Mouse (Mus musculus) MEL (cell line): Measurements from ENCODE around the gene Rin2.

ENCODE experiments used
- CHD2 ChIP-seq: IDR thresholded peaks from 2 replicates; pipeline ENCODE4 v1.6.1; 2011; ENCODE audit warnings: low read length, improper control_type of control experiment
- CTCF ChIP-seq, 3 experiments: IDR thresholded peaks in 2 of 3; conservative IDR thresholded peaks in 1 of 3; 2 replicates each; pipeline ENCODE4 v1.5.1; 2011 to 2012; ENCODE audit warnings: low read length in 3 of 3, low read depth in 2 of 3, mild to moderate bottlenecking in 2 of 3, improper control_type of control experiment in 1 of 3, inconsistent platforms in 1 of 3, mixed read lengths in 1 of 3, moderate library complexity in 1 of 3; ENCODE audit not compliant: control insufficient read depth in 1 of 3, insufficient read depth in 1 of 3, poor library complexity in 1 of 3, severe bottlenecking in 1 of 3
- EP300 ChIP-seq, 2 experiments: IDR thresholded peaks; 2 replicates each; pipeline ENCODE4 v1.6.1; 2011; ENCODE audit warnings: improper control_type of control experiment in 2 of 2, low read length in 2 of 2, low read depth in 1 of 2, mild to moderate bottlenecking in 1 of 2
- GATA1 ChIP-seq: IDR thresholded peaks from 2 replicates; pipeline ENCODE4 v1.6.1; 2011; ENCODE audit warnings: low read depth, low read length, improper control_type of control experiment
- HCFC1 ChIP-seq: IDR thresholded peaks from 2 replicates; pipeline ENCODE4 v1.6.1; 2012; ENCODE audit warnings: low read depth, mild to moderate bottlenecking, inconsistent platforms, low read length, improper control_type of control experiment, moderate library complexity
- MAFK ChIP-seq: IDR thresholded peaks from 2 replicates; pipeline ENCODE4 v1.6.1; 2011; ENCODE audit warnings: low read depth, mild to moderate bottlenecking, low read length, improper control_type of control experiment, borderline replicate concordance
- MAX ChIP-seq: IDR thresholded peaks from 2 replicates; pipeline ENCODE4 v1.6.1; 2011; ENCODE audit warnings: low read length, improper control_type of control experiment
- MYB ChIP-seq: IDR thresholded peaks from 2 replicates; pipeline ENCODE4 v1.6.1; 2011; ENCODE audit warnings: mild to moderate bottlenecking, low read depth, low read length, improper control_type of control experiment
- POLR2A ChIP-seq, 2 experiments: IDR thresholded peaks; 2 replicates each; pipeline ENCODE4 v1.6.1; 2011 to 2012; ENCODE audit warnings: low read length in 2 of 2, mild to moderate bottlenecking in 2 of 2, control low read depth in 1 of 2, improper control_type of control experiment in 1 of 2, low read depth in 1 of 2, moderate library complexity in 1 of 2; ENCODE audit not compliant: control insufficient read depth in 1 of 2, insufficient read depth in 1 of 2, poor library complexity in 1 of 2
- POLR2AphosphoS2 ChIP-seq: IDR thresholded peaks from 2 replicates; pipeline ENCODE4 v1.6.1; 2011; ENCODE audit warnings: low read length, improper control_type of control experiment
- RCOR1 ChIP-seq: IDR thresholded peaks from 2 replicates; pipeline ENCODE4 v1.6.1; 2012; ENCODE audit warnings: low read depth, mild to moderate bottlenecking, inconsistent platforms, low read length, improper control_type of control experiment
- TAL1 ChIP-seq: IDR thresholded peaks from 2 replicates; pipeline ENCODE4 v1.6.1; 2012; ENCODE audit warnings: mild to moderate bottlenecking, inconsistent platforms, low read length, moderate library complexity, mixed read lengths
- ZC3H11A ChIP-seq: IDR thresholded peaks from 2 replicates; pipeline ENCODE4 v1.6.1; 2012; ENCODE audit warnings: low read depth, mild to moderate bottlenecking, inconsistent platforms, low read length, improper control_type of control experiment
- ZNF384 ChIP-seq: IDR thresholded peaks from 2 replicates; pipeline ENCODE4 v1.6.1; 2012; ENCODE audit warnings: low read depth, mild to moderate bottlenecking, inconsistent platforms, low read length, improper control_type of control experiment

DNA sequence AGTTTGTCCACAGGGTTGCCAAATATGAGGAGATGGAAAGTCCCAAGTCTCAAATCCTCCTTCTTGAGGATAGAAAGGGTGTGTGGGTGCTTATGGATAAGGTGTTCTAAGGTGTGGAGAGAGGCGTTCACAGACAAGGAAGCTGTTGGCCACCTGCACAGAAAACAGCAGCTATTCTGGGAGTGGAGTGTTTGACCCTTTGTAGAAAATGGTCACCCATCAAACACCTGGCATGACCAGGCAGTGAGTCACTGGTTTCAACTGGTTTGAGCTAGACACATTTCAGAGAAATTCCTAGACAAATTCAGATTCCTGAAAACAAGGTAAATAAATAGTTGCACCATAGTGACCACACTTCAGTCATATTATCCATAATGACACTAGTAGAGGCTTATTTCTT, 197.1 kb downstream of the Rin2 start:
- TF ChIP-seq CTCF (IDR thresholded peaks at IDR 0.05 in 2 of 3, conservative IDR thresholded peaks at IDR 0.05 in 1 of 3; ENCODE audit: control insufficient read depth in 1 of 3, insufficient read depth in 1 of 3, low read depth in 2 of 3, low read length in 3 of 3, poor library complexity in 1 of 3, severe bottlenecking in 1 of 3): no peak
- no peak for TF ChIP-seq POLR2A (IDR thresholded peaks at IDR 0.05; ENCODE audit: control insufficient read depth in 1 of 2, insufficient read depth in 1 of 2, low read depth in 1 of 2, low read length in 2 of 2, poor library complexity in 1 of 2)
- TF ChIP-seq HCFC1: no peak
- TF ChIP-seq ZNF384: no peak
- TF ChIP-seq TAL1: no peak
- no peak for TF ChIP-seq RCOR1
- TF ChIP-seq MAFK: no peak
- TF ChIP-seq GATA1: no peak
- no peak for TF ChIP-seq POLR2AphosphoS2
- no peak for TF ChIP-seq EP300 (IDR thresholded peaks at IDR 0.05; ENCODE audit: low read depth in 1 of 2, low read length in 2 of 2)
- TF ChIP-seq ZC3H11A: no peak
- TF ChIP-seq CHD2: no peak
- TF ChIP-seq MAX: no peak
- TF ChIP-seq MYB: no peak
